Mouse (Mus musculus) frontal cortex, postnatal 14 days (tissue): ENCODE results near the gene Ppard.
A peak's percentile ranks its signal among the peaks of the same experiment; 100 is the strongest.
"Not testable (repeated sequence)": the region's sequence is repeated elsewhere in the genome, so short reads cannot be mapped to it uniquely, and the experiment has no call there.

ENCODE experiments used
- DNase-seq, 2 experiments: peaks; one replicate each; pipeline ENCODE4 v3.0.0; 2022; ENCODE audit warnings: low spot score in 2 of 2

Ppard gene

DNA sequence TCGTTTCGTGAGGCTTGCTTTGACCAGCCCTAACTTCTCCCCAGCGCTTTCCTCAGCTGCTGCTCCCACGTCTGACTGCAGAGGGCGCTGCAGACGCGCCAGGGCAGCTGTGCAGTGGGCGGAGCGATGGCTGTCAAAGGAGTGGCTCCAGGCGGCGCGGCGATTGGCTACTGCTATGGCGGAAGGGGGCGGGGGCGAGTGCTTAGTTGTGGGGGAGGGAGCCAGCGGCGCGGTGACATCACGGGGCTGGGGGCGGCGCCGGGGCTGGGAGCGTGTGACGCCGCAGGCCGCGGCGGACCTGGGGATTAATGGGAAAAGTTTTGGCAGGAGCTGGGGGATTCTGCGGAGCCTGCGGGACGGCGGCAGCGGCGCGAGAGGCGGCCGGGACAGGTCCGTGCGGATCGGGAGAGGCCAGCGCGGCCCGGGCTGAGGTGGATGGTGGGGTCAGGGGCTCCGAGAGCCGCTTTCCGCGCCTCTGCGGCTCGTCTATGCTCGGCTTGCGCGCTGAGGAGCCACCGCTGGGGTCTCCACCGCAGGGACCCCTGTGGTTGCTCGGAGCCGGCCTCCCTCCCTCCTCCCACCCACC, at the start of gene Ppard:
Ppard (plus strand) TSS at position 226 of the 586 bp plus-strand sequence.
- peak; percentile 89 to 96 for DNase-seq

GRCm38 (mm10) chr17:28184971-28185638, 47.4 kb upstream of the Ppard start:
- no peak for DNase-seq

- DNase-seq = no peak
These were observed 44.2 kb upstream of the Ppard start for GRCm38 (mm10) chr17:28188313-28188712.

DNA sequence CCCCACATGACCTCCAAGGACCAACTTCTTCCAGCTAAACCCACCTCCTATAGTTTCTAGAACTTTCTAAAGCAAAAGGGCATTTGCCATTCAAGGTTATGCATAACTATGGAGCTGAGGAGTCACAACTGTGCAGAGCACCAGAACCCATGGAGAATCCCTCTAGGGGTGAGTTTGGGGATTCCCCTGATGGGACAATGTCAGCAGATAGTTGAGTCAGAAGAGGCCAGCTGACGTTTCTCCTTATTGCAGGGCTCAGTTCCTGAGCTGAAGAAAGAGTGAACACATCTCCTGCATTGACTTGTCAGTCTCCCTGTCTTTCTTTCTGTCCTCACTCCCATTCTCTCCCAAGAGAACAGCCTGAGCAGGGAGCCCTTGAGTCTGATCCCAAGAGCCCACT, 39.7 kb upstream of the Ppard start:
- no peak for DNase-seq

DNA sequence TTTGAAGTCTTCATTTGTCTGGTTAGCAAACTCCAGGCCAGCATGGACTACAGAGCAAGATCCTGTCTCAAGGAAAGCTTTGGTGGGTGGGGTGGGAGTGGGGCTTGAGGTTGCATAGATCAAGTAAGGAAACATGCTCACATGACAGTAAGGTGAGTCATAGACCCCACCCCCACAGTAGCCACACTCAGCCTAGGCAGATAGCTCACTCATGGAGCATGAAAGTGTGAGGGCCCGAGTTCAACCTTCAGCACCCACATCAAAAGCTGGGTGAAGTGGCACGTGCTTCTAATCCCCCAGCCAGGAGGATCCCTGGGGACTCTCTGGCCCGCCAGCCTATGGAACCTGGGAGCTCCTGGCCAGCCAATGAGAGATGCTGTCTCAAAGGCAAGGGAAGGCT, 38.9 kb upstream of the Ppard start:
- DNase-seq = no peak

DNA sequence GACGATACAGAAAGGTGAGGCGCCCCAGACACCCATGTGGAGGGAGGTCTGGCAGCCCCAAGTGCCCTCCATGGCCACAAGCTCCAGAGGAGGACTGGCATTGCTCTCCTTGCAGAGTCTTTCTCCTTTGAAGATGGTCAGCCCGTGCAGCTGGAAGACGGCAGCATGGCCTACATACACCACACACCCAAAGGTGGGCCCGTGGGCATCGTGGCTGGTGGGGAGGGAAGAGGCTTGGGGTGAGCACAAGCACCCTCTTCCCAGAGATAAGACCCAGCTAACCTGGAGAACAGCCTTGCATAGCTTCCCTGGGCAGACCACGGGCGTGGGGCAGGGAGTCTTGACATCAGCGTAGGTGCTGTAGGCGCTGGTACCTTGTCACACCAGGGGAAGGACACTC, 37.5 kb upstream of the Ppard start:
- DNase-seq = no peak

GRCm38 (mm10) chr17:28197646-28198045, 34.9 kb upstream of the Ppard start:
- no peak for DNase-seq

GRCm38 (mm10) chr17:28201982-28202381, 30.5 kb upstream of the Ppard start:
- DNase-seq = no peak

GRCm38 (mm10) chr17:28204052-28204720, 28.3 kb upstream of the Ppard start:
- DNase-seq = no peak

- no peak for DNase-seq
These were observed 27.1 kb upstream of the Ppard start for GRCm38 (mm10) chr17:28205443-28205842.

DNA sequence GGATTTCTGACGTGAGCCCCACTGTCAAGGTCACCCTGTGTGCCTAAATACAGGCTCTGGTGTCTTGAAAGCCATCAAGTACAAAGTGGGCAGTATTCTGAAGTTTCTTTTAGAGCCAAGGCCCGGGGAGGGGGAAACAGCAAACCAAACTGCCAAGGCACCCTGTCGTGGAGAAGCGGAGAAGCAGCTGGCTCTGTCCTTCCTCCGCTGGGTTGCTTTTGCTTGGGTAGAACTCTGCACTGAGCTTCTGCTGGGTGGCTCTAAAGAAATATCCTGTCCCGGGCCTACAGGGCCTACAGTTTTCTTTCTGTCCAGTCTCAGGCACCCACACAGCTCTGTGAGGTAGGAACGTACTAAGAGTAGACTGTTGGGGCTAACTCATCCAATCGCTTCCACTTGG, 25.4 kb upstream of the Ppard start:
- no peak for DNase-seq

DNA sequence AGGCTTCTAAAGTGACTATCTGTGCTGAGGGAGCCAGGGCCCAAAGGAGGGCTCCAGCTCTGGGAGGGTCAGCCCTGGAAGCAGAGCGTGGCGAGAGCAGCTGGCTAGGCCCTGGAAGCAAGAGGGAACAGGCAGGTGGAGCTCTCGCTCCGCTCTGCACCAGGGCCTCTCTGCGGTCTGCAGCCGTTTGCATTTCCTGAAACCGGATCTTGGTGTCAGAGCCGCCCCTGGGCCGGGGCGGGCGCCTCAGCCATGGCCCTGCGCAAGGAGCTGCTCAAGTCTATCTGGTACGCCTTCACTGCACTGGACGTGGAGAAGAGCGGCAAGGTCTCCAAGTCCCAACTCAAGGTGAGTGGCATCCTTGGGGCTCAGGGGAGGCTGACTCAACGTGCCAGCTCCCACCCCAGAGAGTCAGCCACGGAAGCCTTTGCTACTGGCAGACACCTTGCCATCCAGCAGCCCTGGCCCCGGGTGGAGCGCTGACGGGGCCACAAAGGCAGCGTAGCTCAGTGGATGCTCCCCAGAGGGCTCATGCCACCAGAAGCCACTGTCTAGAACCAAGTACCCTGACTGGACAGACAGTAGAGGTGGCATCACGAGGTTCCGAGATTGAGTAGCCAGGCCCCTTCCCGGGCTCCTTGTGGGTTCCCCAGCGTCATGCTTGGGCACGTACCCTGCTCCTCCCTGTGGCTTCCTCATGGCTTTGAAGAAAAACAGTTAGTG, 24.7 kb upstream of the Ppard start, which contains the start of gene Def6:
Def6 (plus strand) TSS at position 188 of the 723 bp plus-strand sequence.
- peak in 1 of 2 experiments; percentile 39 for DNase-seq

DNA sequence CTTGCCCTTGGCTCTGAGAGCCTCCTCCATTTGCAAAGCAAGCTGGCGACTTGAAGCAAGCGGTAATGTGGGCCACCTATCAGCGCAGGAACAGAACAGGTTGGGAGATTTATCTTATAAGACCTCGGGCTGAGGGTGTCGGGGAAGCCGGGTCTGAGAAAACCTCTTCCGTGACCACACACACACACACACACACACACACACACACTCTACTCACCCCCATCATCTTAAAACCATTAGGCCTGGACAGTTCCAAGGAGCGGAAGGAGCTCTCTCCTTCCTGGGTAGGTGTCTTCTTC, 24.2 kb upstream of the Ppard start:
- DNase-seq = no peak

DNA sequence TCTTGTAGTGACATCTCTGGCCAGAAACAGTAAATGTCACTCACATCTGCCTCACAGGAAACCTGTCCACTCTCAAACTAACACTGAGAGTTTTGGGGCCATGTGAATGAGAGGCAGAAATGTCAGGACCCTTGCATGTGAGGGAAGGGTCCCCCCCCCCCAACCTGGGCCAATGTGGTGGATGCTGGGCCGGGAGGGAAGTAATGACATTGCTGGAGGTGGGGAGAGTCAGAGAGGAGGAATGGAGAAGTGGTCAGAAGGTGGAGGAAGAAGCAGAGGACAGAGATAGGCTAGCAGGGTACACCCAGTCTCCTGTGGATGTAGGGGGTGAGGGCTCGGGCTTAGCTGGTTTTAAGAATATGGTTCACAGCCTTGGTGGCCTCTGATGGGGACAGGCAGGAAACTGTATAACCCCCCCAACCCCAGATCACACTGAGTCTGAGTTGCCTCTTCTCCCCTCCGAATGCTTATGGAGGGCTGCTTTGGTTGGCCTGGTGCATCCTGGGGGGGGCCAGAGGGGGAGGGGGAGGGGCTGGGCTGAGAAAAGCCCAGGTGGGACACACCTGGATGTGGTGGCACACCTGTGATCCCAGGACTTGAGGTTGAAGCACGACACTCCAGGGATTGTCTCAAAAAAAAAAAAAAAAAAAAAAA, 22.9 kb upstream of the Ppard start:
- no peak for DNase-seq

DNA sequence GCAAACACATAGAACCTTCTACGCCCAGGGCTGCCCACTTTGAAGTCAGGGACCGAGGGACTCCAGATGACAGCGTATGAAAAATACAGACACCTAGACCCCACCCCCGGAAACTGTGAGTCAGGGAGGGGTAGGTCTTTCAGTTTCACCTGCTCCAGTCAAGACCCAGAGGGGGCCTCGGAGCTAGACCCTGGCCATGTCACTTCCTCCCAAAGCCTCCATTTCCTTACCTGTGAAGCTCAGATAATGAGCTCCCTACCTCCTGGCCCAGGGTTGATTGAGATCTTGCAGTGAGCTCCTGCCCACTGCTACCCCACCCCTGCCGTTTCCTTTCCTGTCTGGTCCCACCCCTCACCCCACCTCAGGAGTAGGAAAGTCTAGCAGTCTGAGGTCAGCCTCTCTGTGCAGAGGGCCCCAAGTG, 20.6 kb upstream of the Ppard start:
- no peak for DNase-seq

DNA sequence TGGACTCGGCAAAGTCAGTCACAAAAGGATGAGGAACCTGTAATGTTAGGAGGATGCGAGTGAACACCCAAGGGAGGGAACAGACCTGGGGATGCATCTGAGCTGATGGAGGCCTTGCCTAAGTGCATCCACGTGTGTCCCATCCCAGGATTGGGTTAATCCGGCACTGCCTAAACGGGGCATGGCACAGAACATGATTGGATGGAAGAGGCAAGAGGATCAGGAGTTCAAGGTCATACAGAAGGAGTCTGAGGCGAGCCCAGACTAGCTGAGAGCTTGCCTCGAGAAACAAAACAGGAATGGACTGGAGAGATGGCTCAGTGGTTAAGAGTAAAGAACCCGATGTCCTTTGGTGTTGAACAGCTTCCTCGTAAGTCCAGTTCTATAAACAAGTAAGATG, 20.1 kb upstream of the Ppard start:
- no peak for DNase-seq

DNA sequence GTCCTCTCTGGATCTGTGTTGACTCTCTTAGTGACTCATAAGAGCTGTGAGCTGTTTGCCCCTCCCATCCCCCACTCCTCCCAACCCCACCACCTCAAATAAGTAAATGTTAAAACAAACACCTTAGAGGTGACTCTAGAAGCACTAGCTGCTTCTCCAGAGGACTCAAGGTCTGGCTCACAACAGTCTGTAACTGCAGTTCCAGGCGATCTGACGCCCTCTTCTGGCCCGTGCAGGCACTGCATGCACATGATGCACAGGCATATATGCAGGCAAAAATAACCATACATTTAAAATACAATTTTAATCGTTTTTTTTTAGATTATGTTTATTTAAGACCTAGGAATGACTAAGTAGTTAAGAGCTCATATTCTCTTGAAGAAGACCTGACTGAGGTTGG, 19.3 kb upstream of the Ppard start:
- no peak for DNase-seq

- DNase-seq = no peak
These were observed 15.7 kb upstream of the Ppard start for GRCm38 (mm10) chr17:28216791-28217190.

GRCm38 (mm10) chr17:28217721-28218649, 14.5 kb upstream of the Ppard start:
- no peak for DNase-seq

DNA sequence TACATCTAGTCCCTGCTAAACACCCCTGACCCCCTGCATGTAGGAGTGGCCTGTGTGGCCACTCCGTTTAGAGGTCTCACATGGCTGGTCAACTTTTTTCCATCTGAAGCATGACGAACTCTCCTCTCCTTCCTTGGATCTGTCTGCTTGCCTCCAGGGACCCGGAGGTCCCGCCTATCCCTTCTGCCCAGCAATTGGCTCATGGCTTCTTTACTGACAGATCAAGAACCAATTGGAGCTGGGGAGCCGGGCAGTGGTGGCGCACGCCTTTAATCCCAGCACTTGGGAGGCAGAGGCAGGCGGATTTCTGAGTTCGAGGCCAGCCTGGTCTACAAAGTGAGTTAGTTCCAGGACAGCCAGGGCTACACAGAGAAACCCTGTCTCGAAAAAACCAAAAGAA, 10.0 kb upstream of the Ppard start:
- not testable (repeated sequence) for DNase-seq
